Mouse (Mus musculus): ENCODE data around the gene Ank3.
A peak's percentile ranks its signal among the peaks of the same experiment; 100 is the strongest.
"Not testable (repeated sequence)": the region's sequence is repeated elsewhere in the genome, so short reads cannot be mapped to it uniquely, and the experiment has no call there.

The Ank3 gene

DNA sequence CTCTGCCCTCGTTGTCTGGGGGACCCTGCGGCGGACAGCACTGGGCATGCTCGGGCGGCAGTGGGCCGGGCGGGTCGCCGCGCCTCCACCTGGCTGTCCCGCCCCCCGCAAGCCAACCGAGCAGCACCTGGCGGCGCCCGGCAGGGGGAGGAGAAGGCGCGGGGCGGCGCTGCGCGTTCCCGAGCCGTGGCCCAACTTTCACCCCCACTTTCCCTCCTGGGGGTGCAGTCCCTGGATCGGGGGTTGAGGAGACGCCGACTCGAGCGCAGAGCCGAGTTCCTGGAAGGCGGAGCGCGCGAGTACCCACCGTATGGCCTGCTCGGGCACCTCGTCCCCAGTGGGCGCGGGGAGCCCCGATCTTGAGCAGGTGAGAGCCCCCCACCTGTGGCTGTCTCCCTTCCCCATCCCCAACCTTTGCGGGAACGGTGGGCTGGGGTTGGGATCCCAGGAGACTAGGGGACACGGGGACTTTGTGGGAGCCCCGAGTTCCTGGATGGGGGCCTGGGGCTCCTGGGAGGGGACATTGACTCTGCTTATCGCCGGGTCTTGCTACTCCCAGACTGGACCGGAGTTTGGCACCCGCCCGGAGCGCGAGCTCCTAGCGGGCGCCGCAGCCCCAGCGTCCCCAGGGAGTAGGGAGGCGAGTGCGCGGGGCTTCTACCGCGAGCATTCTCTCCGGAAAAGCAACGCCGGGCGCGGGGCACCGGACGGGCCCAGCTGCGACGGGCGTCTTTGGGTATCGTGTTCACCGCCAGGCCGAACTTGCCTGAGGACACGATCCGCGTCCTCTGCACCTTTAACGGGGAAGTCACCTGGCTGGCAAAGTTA is at the start of gene Ank3:
TSS of gene Ank3 (plus strand) at position 11 of the 828 bp plus-strand sequence.
- no peak for DNase-seq (ENCODE audit: low read depth)

DNA sequence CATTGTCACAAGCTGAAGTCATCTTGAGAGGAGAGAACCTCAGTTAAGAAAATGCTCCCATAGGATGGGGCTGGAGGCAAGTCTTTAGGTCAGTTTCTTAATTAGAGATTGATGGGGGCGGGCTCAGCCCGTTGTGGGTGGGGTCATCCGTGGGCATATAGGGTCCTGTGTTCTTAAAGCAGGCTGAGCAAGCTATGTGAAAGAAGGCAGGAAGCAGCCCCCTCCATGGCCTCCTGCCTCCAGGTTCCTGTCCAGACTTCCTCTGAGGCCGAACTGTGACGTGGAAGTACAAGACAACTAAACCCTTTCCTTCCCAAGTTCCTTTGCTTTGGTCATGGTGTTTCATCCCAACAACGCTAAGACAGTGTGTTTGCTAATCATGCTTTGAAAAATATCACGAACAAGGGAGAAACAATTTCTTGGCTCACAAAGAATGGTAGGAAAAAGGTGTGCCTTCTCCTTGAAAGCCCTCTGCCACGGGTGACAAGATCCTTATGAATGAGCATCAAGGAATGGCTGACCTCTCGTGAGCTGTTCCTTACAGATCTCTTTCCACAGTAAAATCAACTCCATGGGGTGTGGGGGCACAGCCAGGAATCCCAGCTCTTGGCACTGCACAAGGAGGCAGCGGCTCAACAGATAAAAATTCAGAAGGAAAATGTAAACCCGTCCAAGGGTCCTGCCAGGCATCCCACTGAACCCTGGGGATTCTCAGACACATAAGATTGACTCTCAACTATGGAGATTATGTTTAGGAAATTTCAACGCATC is 47.3 kb upstream of the Ank3 start:
- DNase-seq (ENCODE audit: low read depth), result no peak

DNA sequence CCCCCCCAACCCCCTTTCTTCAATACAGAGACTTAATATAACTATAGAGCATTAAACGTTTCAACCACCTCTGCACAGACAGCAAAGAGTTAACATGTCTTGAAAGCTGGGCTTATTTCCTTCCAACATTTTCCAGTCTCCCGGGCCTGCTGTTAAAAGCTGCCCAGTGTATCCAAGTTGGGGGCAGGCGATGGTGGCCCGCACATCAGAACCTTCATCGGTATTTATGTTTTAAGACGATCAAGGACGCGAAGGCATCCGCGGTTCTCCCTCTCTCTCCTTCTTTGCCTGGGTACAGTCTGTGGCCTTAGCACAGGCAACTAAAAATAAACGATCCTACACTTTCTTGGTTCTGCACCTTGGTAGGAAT is 46.7 kb upstream of the Ank3 start:
- no peak for DNase-seq (ENCODE audit: low read depth)

DNA sequence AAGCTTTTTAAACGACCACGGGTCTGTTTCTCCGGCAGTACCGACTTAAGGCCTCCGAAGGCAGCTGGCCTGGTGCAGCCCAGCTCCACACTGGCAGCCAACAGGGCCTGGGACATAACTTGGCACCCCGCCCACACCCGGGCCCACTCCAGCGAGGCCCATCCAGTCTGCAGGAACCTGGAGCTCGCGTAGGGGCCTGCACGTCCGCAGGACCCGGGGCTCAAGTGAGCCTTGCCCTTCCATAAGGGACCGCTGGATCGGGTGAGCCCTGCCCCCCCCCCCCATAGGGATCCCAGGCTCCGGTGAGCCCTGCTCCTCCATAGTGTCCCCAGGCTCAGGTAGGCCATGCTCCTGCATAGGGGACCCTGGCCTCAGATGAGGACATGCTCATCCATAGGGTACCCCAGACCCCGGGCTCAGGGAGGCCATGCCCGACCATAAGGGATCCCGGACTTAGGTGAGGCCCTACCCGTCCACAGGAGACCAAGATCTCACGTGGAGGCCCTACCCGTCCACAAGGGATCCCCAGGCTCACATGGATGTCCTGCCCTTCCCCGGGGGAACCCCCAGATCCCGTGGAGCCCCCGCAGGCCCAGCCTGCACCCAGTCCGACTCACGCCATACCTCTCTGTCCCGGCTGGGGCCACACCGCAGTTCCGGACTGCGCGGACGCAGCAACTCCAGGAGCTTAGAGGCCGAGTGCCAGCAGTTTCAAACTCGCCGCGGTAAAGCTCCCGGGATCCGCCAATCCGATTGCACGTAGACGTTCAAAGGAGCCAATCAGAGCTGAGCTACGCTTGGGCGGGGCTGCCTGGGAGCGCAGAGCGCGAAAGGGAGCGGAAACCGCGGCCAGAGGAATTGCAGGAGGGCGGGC is 46.1 kb upstream of the Ank3 start, which contains the start of gene Cdk1:
TSS of gene Cdk1 (minus strand) at position 727 of the 874 bp plus-strand sequence.
- peak; percentile 93 for DNase-seq (ENCODE audit: low read depth)

DNA sequence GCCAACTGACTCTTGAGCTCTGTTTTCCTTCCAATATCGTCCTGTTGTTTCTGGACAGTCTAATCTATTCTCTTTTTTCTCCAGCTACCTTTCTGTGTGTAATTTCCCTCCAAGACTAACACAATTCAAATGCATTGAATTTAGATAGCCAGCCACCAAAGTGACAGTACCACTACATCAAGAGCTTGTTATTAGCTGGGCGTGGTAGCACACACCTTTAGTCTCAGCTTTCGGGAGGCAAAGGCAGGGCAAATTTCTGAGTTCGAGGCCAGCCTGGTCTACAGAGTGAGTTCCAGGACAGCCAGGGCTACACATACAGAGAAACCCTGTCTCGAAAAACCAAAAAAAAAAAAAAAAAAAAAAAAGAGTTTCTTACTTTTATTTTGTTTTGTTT is 45.5 kb upstream of the Ank3 start:
- DNase-seq (ENCODE audit: low read depth), result not testable (repeated sequence)

DNA sequence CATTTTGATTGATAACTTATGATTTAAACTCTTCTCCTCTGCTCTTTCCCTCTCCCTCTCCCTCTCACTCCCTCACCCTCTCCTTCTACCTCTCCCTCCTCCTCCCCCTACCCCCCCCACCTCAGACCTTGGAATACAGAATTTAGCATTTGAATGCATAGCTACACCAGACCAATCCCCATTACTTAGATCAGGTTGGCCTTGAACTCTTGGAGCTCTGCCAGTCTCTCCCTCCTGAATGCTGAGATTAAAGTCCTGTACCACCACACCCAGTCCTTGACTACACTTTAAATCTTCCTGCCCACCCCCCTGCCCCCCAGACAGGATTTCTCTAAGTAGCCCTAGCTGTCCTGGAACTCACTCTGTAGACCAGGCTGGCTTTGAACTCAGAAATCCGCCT is 38.9 kb upstream of the Ank3 start:
- no peak for DNase-seq (ENCODE audit: low read depth)

DNA sequence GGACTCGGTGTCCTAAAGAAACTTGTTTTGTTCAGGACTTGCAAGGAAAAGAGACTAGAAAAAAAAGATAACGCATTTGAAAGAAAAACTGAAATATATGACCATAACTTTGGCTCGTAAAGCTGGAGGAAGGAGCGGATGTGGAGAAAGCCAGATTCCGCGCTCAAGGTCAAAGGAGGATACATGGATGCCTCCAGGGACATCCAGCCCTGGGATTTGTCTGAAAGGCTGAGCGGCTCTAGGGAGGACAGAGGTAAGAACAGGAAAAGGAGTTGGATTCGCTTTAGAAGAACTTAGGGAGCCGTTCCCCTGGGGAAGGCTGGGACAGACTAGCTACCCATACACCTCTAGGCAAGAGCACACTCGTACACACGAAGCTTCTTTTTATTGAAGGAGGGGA is 32.4 kb upstream of the Ank3 start:
- DNase-seq (ENCODE audit: low read depth), result no peak

DNA sequence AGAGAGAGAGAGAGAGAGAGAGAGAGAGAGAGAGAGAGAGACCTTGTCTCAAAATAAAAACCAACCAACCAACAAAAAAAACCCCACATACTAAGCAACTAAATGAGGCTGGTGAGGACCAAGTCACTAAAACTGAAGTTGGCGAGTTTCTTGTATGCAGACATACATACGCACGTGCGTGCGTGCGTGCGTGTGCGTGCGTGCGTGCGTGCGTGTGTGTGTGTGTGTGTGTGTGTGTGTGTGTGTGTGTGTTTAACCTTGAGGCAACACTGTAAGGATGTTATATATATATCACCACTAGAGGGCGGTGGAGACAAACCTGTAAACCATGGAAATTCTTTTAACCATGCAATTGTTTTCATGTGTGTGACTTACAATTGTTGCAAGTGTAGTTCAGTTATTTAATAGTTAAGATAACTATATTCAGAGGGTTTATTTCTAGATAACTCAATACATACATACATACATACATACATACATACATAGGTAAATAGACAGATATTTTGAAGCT is 31.6 kb upstream of the Ank3 start:
- no peak for DNase-seq (ENCODE audit: low read depth)

DNA sequence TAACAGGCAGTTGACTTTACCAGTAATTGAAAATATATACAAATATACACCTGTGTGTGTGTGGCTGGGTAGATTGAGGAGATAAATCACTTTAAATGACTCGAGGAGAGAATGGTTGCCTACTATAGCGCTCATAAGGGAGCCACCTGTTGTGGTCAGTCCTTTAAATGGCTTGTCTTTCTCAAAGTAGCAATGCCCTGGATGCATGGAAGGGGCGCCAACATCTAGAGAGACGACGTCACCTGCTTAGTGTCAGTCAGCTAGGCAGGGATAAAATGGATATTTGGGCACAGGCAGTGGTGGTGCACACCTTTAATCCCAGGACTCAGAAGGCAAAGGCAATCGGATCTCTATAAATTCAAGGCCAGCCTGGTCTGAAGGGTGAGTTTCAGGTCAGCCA is 29.3 kb upstream of the Ank3 start:
- DNase-seq (ENCODE audit: low read depth), result no peak

DNA sequence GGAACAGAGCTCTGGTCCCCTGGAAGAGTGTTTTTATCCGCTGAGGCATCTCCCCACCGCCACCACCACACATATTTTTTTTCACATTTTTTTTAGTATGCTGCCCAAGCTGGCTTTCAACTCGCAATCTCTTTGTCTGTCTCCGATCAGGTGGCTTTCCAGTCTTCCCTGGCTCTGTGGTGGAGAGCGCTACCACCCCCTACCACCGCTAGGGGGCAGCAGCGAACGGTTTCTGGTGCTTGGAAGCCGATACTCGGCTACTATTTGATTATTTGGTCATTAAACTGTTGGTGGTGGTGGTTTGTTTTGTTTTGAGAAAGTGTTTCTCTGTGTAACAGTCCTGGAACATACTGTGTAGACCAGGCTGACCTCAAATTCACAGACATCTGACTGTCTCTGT is 27.1 kb upstream of the Ank3 start:
- DNase-seq (ENCODE audit: low read depth), result no peak

DNA sequence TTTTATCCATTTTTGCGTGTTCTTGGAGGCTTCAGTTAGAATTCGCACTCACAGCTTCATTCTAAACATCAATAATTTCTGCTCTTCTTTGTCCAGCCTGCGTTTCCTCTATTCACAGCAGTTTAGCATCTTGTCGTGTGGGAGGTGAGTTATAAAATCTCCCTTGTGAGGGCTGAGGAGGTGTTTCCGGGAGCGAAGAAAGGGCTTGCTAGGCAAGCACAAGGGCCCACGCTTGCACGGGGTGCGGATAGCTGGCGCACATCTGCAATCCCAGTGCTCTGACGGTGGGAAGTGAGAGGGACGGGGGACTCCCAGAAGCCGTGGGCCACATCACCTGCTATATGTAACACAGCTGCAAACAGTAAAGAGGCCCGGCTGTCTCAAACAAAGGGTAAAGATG is 26.5 kb upstream of the Ank3 start:
- DNase-seq (ENCODE audit: low read depth), result no peak

DNA sequence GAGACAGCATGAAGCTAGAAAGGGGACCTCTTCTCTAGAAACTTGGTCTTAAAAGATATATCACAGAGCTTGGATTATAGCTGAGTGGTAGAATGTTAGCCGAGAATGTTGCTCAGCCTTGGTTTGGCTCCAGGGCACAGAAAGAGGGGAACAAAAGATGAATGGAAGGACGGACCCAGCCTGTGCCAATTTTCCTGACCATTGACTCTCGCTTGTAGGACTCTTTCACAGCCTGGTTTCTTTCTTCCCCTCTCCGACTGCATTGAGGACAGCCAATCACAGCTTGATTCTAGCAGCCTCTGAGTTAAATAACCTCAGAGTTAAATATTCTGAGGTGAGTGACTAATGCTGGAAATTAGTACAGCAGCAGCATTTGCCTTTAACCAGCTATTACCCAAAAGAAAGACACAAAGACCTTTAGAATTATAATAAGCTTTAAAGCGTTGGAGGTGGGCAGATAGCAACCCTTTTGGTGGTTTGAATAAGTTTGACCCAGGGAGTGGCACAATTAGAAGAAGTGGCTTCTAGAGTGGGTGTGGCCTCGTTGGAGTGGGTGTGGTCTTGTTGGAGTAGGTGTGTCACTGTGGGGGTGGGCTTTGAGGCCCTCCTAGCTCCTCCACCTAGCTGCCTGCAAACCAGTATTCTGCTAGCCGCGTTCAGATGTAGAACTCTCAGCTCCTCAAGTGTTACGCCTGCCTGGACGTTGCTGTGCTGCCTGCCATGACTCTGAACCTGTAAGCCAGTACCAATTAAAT is 24.6 kb upstream of the Ank3 start:
- no peak for DNase-seq (ENCODE audit: low read depth)

DNA sequence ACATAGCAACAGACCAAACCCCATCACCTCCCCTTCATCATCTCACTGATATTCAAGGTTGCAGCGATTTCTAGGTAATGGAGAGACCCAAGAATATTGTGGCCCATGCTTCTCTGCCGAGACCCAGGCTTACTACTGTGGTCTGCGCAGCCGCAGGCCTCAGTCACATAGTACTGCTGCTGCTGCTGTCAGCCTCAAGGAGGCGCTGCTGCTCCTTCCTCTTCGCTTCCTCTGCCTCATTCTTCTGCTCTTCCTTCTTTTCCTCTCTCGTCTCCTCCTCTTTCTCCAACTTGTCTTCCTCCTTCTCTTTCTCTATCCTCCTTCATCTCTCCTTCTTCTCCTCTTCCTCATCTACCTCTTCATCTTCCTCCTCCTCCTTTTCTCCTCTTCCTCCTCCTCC is 23.4 kb upstream of the Ank3 start:
- no peak for DNase-seq (ENCODE audit: low read depth)

DNA sequence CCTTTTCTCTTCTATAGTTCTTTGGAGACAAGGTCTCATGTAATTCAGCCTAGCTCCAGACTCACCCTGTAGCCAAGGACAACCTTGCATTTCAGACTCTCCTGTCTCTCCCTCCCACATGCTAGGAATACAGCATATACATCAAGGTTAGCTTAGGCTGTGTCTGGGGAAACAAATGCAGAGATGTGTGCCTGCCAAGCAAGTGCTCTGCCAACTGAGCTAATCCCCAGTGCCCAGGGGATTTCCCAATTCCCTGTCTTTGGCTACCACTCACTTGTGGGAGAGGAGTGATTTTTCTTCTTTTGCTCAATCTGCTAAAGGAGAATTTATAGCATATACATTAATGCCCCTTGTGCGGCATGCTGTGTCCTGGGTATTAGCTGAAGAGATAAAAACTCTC is 15.4 kb upstream of the Ank3 start:
- DNase-seq (ENCODE audit: low read depth), result no peak

DNA sequence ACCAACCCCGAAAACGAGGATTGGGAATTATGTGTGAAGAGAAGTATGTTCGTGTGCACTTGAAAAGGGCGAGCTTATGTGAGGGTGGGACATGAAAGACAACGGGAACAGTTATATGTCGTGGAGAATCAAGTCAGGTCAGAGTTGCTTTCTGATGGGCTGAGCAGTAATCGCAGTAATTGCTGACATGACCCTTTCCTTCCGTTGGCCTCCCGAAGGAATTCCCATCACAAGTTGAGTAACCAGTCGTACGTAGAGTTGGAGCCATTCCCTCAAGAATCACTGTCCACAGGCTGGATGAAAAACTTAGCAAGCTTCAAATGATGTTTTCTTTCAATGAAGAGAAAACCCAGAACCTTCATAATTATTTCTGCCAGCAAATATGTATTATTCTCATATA is 13.9 kb upstream of the Ank3 start:
- no peak for DNase-seq (ENCODE audit: low read depth)

DNA sequence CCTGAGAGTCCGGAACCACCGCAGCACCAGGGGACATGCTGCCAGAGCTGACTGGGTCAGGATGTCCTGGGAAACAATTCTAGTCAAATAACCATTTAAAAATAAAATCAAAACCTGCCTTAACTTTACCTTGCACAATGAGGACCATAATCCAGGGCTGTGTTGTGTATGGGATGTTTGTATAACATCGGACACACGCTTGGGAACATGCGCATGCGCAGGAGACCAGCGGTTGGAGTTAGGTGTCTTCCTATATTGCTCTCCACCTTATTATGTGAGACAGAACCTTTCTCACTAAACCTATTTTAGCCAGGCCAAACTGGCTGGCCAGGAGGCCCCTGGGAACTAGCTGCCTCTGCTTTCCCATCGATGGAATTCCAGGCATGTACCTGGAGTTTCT is 13.4 kb upstream of the Ank3 start:
- DNase-seq (ENCODE audit: low read depth), result no peak

DNA sequence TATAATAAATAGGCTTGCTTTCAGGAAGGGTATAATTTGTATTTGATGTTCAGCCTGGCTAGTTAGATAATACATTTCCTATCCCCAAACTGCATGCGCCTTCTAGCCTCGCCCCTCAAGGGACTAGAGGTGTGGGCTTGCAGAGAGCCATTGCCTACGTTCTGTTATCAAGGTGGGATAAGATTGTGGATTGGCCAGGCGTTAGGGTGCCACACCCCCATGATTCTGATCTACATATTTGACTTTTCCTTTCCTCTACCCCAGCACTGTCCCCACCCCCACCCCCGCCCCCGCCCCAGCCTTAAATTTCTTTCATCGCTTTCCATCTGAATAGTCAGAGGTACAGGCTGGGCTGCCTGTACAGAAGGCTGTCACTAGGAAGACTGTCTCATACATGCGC is 11.8 kb upstream of the Ank3 start:
- no peak for DNase-seq (ENCODE audit: low read depth)

DNA sequence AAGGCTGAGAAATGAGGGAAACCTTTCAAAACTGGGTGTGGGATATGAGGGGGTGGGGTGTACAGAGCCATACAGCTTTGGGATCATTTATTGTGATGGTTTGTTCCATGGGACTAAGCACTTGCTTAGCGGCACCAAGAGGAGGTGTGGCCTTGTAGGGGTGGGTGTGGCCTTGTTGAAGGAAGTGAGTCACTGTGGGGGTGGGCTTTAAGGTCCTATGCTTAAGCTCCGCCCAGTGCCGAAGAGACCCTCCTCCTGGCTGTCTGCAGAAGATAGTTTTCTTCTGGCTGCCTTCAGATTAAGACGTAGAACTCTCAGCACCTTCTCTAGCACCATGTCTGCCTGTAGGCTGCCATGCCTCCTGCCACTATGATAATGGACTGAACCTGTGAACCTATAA is 9.1 kb upstream of the Ank3 start:
- no peak for DNase-seq (ENCODE audit: low read depth)

DNA sequence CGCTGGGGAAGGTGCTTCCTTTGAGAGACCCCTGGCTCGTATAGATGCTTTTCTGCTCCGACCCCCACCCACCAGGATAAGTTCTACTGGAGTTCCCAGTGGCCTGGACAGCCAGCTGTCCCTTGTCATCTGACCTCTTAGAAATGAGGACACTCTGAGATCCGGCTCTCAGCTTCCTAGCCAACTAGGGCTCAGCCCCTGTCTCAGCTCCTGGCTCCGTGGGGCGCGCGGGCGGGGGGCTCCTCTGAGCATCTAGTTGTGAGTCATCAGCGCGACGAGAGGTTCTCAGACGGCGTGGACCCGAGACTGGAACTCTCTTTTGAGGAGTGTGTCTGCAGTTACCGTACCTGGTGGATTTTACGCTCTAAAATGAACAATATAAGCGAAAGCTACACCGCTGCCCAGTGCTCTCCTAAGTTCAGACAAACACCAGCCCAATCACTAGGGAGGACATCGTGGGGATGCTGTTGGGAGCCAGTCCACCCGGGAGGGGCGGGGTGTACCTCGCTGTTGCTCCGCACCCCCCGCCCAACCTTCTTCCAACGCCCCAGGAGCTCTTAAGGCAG is 293 bp upstream of the Ank3 start:
- DNase-seq (ENCODE audit: low read depth), result no peak

DNA sequence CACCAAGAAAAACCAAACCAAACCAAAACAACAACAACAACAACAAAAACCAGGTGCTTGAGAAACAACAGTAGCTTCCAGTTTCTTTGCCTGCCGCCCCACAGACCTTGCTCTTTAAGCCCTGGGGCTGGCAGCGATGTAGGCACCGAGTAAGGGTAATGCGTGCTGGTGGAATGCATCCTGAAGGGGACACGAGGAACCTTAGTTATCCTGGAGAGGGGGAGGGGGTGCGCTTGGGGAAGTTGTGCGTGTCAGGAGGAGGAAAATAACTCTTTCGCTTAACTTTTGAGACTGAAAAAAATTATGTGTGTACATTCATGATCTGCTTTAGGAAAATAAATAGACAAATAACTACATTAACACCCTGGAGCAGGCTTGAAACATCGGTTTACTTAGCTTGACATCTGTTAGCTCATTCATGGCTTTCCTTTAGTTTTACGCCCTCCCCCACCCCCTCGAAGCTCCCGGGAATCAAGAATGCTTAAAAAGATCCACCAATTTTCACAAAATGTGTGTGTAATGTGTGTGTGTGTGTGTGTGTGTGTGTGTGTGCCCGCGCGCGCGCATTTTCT is 1.3 kb downstream of the Ank3 start:
- DNase-seq (ENCODE audit: low read depth), result no peak

DNA sequence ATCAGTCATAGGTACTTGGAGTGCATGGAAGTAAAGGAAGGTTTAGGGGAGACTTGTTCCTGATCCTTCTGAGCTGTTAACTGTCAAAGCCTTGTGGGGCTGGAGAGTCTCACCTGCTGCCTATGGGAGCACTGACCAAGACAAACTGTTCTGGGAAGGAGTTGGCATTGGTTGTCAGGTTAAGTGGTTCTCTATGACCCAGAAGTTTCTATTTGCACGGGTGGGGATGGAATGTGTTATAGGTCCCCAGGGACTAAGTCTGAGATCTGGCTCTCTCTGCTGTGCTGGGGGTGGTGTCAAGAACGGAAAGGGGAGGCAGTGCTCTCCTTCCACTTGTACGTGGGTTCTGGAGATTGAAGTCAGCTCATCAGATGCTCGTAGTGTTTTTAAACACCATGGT is 6.9 kb downstream of the Ank3 start:
- DNase-seq (ENCODE audit: low read depth), result no peak
